In the genomic region with DNA sequence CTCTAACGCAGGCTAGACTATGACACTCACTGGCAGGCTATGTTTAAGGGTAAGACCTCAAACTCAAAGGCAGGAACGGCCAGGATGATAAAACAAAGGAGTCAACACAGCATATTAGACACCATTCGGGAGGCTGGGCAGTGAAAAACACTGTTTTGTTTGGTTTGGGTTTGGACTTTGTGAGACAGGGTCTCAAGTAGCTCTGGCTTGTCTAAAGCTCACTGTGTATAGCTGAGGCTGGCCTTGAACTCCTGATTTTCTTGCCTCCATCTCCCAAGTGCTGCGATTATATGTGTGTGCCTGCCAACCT, we compare ENCODE assay signal across 12 mouse cellular contexts.
DNase-seq lines count a peak whose midpoint lies in the region; ATAC-seq lines count a peak whose summit lies in the region.
"Had no signal": no experiment of that assay in that cellular context is flagged by ENCODE, and none has a peak within 500 bp of the region (broad histone marks: within the 10 kb centered on the region; RNA-seq: fewer than 3 reads in every experiment).

No protein-coding gene starts in this region.

- H3K27me3 ChIP-seq in forebrain, embryonic 10.5 days (ENCODE audit: poor library complexity, severe bottlenecking) = no peaks in the 10 kb centered on the region
- no peaks in the 10 kb centered on the region for H3K27me3 ChIP-seq in hindbrain, embryonic 13.5 days
- no peaks in the 10 kb centered on the region for H3K27me3 ChIP-seq in midbrain, embryonic 16.5 days (ENCODE audit: control insufficient read depth, insufficient read depth, low read depth, low read length)
- H3K27me3 ChIP-seq: intestine, embryonic 15.5 days had no signal

- H3K4me1 ChIP-seq in forebrain, embryonic 10.5 days = peaks cover 63% of the 10 kb centered on the region
- peaks cover 70% of the 10 kb centered on the region for H3K4me1 ChIP-seq in hindbrain, embryonic 13.5 days (replicated peaks)
- peaks cover 53% of the 10 kb centered on the region for H3K4me1 ChIP-seq in midbrain, embryonic 16.5 days (ENCODE audit: control insufficient read depth, insufficient read depth, low read length)
- H3K4me1 ChIP-seq: intestine, embryonic 15.5 days had no signal

- WGBS in forebrain, embryonic 10.5 days = 68% methylated on average over 4 of the region's 4 CpGs
- WGBS in hindbrain, embryonic 13.5 days = 36% methylated on average over 4 of the region's 4 CpGs
- 33% methylated on average over 4 of the region's 4 CpGs for WGBS in midbrain, embryonic 16.5 days

- peaks cover 8% of the 10 kb centered on the region; the same call in 1 of the 2 replicates for H3K9me3 ChIP-seq in forebrain, embryonic 10.5 days
- H3K9me3 ChIP-seq in hindbrain, embryonic 13.5 days = no peaks in the 10 kb centered on the region
- no peaks in the 10 kb centered on the region for H3K9me3 ChIP-seq in midbrain, embryonic 16.5 days (replicated peaks; ENCODE audit: control insufficient read depth, low read length, poor library complexity, severe bottlenecking)
- H3K9me3 ChIP-seq: intestine, embryonic 15.5 days had no signal

- peak overlapping the region; percentile 54 for H3K9ac ChIP-seq in hindbrain, embryonic 13.5 days
- H3K9ac ChIP-seq in midbrain, embryonic 16.5 days (ENCODE audit: low read depth, low read length) = no peak overlapping the region; the same call in 1 of the 2 replicates
- H3K9ac ChIP-seq: intestine, embryonic 15.5 days had no signal

- peak overlapping the region; percentile 26; the same call in 1 of the 2 replicates for H3K4me3 ChIP-seq in forebrain, embryonic 10.5 days
- no peak overlapping the region for H3K4me3 ChIP-seq in hindbrain, embryonic 13.5 days
- H3K4me3 ChIP-seq in midbrain, embryonic 16.5 days (ENCODE audit: low read depth, low read length) = no peak overlapping the region
- H3K4me3 ChIP-seq: intestine, embryonic 15.5 days had no signal

- ATAC-seq in hindbrain, embryonic 13.5 days (ENCODE audit: low FRiP score) = no peak
- ATAC-seq in midbrain, embryonic 16.5 days = no peak; the same call in 1 of the 2 replicates
- ATAC-seq in granulocyte monocyte progenitor cell, adult 5-6 weeks (replicated peaks; ENCODE audit: poor library complexity, severe bottlenecking) = no peak
- ATAC-seq: intestine, embryonic 15.5 days had no signal

- peaks cover 45% of the 10 kb centered on the region for H3K36me3 ChIP-seq in forebrain, embryonic 10.5 days (replicated peaks)
- peaks cover 8% of the 10 kb centered on the region; the same call in 1 of the 2 replicates for H3K36me3 ChIP-seq in hindbrain, embryonic 13.5 days
- H3K36me3 ChIP-seq in midbrain, embryonic 16.5 days (ENCODE audit: control insufficient read depth, insufficient read depth, low read length) = no peaks in the 10 kb centered on the region
- H3K36me3 ChIP-seq: intestine, embryonic 15.5 days had no signal

- peak overlapping the region; percentile 88 for H3K27ac ChIP-seq in forebrain, embryonic 10.5 days
- peak overlapping the region; percentile 95 for H3K27ac ChIP-seq in hindbrain, embryonic 13.5 days
- peak overlapping the region; percentile 90 for H3K27ac ChIP-seq in midbrain, embryonic 16.5 days (ENCODE audit: low read length)
- H3K27ac ChIP-seq: intestine, embryonic 15.5 days had no signal

- DNase-seq in adrenal gland, postnatal 10 days = peak; percentile 6
- DNase-seq in adrenal gland, postnatal 14 days = no peak
- no peak for DNase-seq in forebrain, embryonic 10.5 days (ENCODE audit: extremely low spot score, low spot score)
- DNase-seq in Muller cell, postnatal 12 days (ENCODE audit: inconsistent ontology term) = no peak
- DNase-seq in spleen, postnatal 4 days (ENCODE audit: low spot score in 2 of 2) = no peak
- DNase-seq: gastrocnemius, postnatal 25 days; kidney, postnatal 14 days; liver had no signal

- H3K4me2 ChIP-seq in hindbrain, embryonic 13.5 days = 0 out of 2 replicates have a peak overlapping the region, but pooled peaks have one; percentile 26
- H3K4me2 ChIP-seq in midbrain, embryonic 16.5 days (ENCODE audit: low read length) = peak overlapping the region; percentile 26
- H3K4me2 ChIP-seq: intestine, embryonic 15.5 days had no signal
